Mouse (Mus musculus): ENCODE results near the gene Kazn.

Kazn gene

GRCm38 (mm10) chr4:142193151-142193578, 46.0 kb downstream of the Kazn start:
- no peak for DNase-seq (ENCODE audit: low spot score)

DNA sequence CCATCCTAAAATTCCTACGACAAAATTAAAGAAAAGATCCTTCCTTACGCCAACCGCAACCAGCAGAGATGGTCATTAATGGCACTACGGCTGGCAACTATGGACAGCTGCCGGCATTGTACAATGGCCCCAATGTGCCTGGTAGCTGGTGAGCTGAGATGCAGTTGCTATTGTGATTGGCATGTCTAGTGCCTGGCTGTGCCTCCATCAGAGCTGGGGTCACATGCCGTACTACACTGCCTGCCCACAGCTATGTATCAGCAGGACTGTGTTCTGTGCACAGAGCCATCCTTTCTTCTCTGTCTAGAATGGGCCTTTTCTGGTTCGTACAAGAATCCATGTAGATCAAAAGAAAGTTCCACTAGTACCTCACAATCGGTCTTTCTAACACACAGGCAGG, 49.2 kb downstream of the Kazn start:
- peak; percentile 59 for DNase-seq (ENCODE audit: low spot score)

DNA sequence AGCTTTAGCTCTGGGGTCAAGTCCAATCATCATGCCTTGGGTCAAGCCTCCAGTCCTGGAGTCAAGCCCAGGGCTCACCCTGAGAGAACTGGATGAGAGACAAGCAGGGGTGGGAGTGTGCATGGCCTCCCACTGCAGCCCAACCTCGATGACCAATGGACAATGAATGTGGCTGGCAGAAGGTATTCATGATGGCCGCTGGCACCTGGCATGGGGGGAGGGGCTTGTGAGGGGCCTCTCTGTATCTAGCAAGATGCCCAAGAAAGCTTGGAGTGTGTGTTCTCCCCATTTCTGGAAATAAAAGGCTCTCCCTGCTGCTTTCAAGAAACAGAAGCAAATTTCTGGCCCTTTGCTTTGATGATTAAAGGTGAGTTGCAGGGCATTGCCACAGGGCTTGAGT, 50.7 kb downstream of the Kazn start:
- DNase-seq (ENCODE audit: low spot score), result no peak

DNA sequence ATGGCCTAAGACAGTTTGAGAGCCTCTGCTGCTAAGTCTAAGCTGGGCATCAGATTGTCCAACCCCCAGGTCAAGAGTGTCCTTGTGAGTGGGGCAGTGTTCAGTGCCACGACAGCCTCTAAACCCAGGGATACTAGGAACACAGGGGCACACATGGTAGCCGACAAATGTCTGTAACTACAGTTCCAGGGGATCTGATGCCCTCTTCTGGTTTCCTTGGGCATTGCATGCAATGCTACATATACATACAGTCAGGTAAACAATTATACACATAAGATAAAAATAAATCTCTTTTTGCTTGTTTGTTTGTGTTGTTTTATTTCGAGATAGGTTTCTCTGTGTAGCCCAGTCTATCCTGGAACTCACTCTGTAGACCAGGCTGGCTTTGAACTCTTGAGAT, 53.0 kb downstream of the Kazn start:
- no peak for DNase-seq (ENCODE audit: low spot score)

DNA sequence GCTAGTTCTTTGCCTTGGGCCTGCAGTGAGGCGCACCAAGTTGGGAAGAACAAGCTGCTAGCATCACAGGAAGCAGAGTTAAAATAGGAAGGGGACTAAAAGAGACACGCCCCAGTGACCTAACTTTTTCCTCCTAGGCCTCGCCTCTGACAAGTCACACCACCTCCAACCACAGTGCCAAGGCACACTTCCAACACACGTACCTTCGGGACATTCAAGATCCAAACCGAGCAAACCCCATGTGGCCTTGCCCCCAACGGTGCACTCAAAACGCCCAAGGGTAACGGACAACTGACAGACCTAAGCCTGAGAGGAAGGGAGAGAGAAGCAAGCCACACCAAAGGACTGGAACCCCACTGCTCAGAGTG, 53.7 kb downstream of the Kazn start:
- DNase-seq (ENCODE audit: low spot score), result no peak

DNA sequence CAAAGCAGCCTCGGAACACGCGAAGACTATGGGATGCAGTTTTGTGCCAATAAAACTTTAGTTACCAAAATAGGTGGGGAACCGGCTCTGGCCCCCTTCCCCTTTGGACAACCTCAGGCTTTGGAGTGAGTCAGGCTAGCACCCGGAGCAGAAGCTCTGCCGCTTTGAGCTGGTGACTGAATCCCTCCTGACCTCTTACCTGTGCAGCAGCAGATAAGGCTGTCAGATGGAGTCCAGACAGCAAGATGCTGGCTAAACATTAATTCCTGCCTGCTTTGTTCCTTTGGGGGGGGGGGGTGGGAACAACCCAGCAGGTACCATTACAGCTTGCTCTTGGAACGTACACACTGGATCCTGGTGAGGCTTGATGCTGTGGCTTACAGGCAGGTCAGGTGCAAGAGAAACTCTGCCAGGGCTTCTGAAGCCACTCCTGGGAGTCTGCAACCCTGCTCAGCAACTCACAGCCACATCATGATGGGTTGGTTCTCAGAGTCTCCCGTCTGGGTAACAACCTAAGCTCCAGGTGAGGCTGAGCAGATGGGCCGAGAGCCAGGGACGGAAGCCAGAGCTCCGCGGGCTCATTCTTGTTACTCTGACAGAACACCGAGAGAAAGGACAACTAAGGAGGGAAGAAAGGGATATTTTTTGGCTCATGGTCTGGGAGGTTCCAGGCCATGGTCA, 54.2 kb downstream of the Kazn start:
- DNase-seq (ENCODE audit: low spot score), result no peak

DNA sequence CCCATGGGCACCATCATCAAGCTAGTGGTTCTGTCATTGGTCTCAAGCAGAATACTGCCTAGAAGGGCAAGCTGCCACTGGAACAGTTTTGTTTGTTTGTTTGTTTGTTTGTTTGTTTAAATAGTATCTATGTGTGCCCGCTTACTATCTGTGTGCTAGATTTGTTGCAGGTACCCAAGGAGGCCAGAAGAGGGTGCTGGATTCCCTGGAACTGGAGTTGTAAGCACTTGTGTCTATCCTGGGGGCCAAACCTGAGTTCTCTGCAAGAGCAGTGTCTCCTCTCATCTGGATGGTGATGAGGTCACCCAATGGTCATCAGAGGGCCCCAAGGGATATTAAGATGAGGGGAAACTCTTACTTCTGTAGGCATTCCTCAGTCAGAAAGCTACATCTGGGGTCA, 55.6 kb downstream of the Kazn start:
- DNase-seq (ENCODE audit: low spot score), result no peak

- DNase-seq (ENCODE audit: low spot score), result no peak
Measured at GRCm38 (mm10) chr4:142183015-142183414, 56.2 kb downstream of the Kazn start.

- DNase-seq (ENCODE audit: low spot score), result no peak
Measured at GRCm38 (mm10) chr4:142181646-142182045, 57.6 kb downstream of the Kazn start.

DNA sequence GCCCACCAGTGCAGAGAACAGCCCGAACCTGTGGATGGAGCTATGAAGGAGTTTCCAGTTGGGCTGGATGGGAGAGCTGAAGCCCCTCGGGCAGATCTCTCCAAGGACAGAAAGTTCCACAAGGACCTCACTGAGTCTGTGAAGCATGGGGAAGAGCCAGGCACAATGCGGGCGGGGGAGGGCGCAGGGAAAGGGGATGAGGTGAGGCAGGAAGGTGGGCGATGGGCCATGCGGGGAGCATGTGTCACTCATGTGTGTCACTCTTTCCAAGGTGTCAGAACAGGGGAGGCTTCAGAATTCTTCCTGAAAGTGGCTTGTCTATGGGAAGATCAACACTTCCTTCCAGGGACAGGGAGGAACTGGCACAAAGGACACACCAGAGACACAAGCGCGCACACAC, 58.3 kb downstream of the Kazn start:
- no peak for DNase-seq (ENCODE audit: low spot score)

DNA sequence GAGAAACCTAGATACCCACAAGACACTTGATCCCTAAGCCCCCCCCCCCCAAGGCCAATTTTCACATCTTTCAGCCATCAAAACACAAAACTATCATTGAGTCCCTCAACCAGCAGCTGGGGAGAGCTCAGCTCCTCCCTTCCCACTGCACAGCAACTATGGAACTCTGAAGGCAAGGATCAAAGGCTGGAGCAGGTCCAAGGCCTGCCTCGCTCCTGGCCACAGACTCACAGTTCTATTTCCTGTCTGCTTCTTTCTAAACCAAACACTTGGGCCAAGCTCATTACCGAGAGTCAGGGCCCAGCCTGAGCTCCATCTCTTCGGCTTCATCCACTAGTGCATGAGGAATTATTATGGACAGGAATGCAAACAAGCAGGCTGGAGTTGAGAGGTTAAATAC, 58.9 kb downstream of the Kazn start:
- DNase-seq (ENCODE audit: low spot score), result peak; percentile 52

- no peak for DNase-seq (ENCODE audit: low spot score)
Measured at GRCm38 (mm10) chr4:142179531-142179930, 59.7 kb downstream of the Kazn start.

- DNase-seq (ENCODE audit: low spot score), result no peak
Measured at GRCm38 (mm10) chr4:142176732-142177131, 62.5 kb downstream of the Kazn start.

DNA sequence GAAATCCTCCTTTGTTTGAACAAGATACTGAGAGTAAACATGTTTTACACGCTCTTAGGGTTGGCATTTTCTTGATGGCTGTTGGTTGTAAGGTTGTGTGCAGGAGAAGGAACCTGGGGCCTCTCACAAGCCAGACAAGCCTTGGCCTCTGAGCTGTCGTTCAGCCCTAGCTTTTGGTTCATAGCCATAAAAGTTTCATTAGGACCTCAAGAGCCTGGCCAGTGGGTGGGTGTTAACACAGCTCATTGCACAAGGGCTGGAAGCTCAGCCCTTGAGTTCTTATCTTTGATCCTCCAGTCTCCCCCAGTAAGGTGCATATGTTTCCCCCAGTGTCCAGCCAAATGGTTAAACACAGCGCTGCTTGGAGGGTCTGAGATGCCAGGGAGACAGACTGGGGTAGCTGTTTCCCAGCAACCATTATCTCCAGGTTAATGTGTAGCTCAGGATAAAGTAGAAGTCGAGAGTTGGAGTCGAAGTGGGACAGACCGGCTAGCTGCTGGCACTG, 65.2 kb downstream of the Kazn start:
- DNase-seq (ENCODE audit: low spot score), result no peak

GRCm38 (mm10) chr4:142172942-142173341, 66.3 kb downstream of the Kazn start:
- DNase-seq (ENCODE audit: low spot score), result no peak

- no peak for DNase-seq (ENCODE audit: low spot score)
Measured at GRCm38 (mm10) chr4:142171788-142172497, 67.3 kb downstream of the Kazn start.

- DNase-seq (ENCODE audit: low spot score), result no peak
Measured at GRCm38 (mm10) chr4:142170882-142171768, 68.1 kb downstream of the Kazn start.

DNA sequence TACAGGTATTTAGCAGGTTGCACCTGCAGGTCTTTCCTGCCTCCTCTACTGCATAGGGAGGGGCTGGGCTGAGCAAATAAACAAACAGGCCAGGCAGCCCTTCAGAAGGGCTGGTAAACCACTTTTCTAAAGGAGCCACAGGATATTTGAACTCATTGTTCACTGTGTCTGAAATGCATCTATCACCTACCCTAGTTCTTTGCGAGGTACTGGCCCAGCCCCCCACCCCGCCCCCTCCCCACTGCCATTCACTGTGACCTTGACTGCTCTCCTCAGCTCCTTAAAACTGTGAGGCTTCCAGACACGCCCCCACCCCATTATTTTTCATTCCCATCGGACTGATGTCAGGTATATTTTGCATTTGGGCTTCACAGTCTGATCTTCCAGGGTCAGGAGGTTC, 69.6 kb downstream of the Kazn start:
- DNase-seq (ENCODE audit: low spot score), result no peak

DNA sequence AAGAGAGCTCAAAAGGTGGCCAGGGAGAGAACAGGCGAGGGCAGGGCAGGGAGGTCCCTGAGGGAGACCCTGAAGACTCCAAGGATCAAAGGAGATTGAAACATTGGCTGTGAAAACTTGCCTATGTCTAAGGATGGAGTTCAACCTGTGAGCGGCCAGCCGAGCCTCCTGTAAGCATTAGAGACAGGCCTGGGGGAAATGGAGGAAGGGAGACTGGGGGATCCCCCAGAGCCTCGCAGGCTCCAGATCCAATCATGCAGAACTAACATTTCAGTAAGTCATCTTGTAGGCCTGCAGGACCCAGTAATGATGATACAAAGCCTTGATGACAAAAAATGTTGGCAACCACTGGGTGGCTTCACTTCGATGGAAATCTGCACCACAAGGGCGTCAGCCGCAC, 70.8 kb downstream of the Kazn start:
- DNase-seq (ENCODE audit: low spot score), result no peak

- no peak for DNase-seq (ENCODE audit: low spot score)
Measured at GRCm38 (mm10) chr4:142165835-142166701, 73.1 kb downstream of the Kazn start.

DNA sequence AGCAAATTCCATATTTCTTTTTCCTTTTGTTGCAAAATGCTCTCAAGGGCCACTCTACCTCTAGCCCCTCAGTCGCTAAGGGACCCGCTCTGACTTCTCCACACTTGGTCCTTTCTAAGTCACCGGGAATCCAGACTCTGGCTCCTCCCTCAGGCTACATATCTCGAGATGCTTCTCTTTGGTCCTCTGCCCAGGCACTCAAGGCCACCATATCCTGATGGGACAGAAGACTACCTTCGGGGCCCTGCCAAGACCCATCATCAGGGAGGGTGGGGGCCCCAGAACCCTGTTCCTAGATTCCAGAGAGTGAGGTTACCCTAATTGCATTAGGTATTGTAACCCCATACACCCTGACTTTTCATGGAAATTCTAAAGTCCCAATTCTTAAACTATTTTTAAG, 73.8 kb downstream of the Kazn start:
- DNase-seq (ENCODE audit: low spot score), result no peak

DNA sequence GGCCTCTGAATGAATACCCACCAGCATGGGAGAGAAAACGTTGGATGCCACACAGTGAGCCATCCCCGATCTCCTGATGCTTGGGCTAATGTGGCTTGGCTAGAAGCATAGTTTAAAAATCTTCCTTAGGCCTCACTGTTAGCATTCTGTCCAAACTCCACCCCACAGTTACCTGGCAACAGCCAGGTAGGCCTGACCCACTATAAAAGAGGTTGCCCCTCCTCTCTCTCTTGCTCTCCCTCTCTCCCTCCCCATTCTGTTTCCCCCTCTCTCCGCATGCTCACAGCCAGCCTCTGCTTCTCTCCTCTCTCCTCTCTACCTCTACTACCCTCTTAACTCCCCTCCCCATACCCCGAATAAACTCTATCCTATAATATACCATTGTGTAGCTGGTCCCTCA, 74.8 kb downstream of the Kazn start:
- DNase-seq (ENCODE audit: low spot score), result no peak
